Mouse (Mus musculus): ENCODE data around the gene Arntl. TPM values are rescaled to one million over a fixed set of nuclear protein-coding genes. Genes with fewer than 3 reads are reported as not detected.

Arntl gene
- total RNA-seq (2023): 10 to 100 TPM; 29.4 to 36.2 TPM

DNA sequence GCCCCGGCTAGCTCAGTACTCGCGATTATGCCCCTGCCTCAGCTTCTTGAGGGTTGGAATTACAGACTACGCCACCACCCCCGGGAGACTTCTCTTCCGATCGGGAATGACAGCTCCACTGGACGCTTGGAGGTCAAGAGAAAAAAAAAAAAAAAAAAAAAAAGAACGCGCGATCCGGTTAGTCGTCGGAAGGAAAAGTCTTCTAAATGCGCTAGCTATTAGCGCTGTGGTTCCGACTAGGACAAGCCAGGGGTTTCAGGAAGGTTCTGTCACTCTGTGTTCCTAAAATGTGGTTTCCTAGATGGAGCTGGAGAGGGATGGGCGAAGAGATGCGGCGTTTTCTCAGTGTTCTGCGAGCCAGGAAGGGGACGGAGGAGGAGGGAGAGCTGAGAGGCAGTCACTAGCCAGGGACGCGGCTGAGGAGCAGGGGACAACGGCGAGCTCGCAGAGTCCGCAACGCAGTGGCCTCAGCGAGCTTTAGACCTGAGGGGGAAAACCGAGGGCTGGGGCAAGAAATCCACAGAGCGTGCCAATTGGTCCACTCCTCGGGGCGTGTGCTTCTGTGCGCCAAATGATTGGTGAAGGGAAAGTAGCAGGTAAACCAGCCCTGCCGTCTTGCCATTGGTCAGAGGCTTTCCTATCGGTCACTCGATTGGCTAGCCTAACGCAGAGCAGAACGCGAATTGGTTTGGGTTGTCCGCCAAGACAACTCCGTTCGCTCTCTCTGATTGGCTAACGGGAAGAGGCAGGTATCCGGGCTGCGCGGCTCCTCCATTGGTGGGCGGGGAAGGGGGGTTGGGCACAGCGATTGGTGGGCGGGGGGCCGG lies at the start of gene Arntl:
TSS of gene Arntl (plus strand) at position 822 of the 827 bp plus-strand sequence.

Other genes with a start within 250 kb of the Arntl start
- gene Btbd10, start 161.9 kb downstream of the Arntl start, total RNA-seq (2023): 10 to 100 TPM; 15.2 to 20.4 TPM
- not detected for gene Pth, start 181.1 kb downstream of the Arntl start, total RNA-seq (2023)